Mouse (Mus musculus) kidney, postnatal 0 days (tissue): ENCODE data around the gene Ntrk2. TPM values are rescaled to one million over a fixed set of nuclear protein-coding genes. Genes with fewer than 3 reads are reported as not detected.

ENCODE experiments used
- ATAC-seq: fragments of 200-750 bp; cut with Nextera tagmentation; replicated peaks from 2 replicates; pipeline ENCODE4 v1.8.0; 2017; ENCODE audit warnings: low read depth, moderate number of reproducible peaks, moderate TSS enrichment, moderate library complexity; ENCODE audit not compliant: low FRiP score
- DNase-seq: peaks from one replicate; pipeline ENCODE4 v3.0.0-alpha.2; 2016; ENCODE audit warnings: low spot score
- H3K27ac ChIP-seq: fragments of 300-500 bp; sonication (generic); 2 replicates; pipeline ENCODE4 v1.5.1; 2014; ENCODE audit warnings: mild to moderate bottlenecking
- H3K27me3 ChIP-seq: fragments of 300-500 bp; sonication (generic); 2 replicates; pipeline ENCODE4 v1.6.1; 2014; ENCODE audit warnings: low read length, mixed read lengths; ENCODE audit not compliant: insufficient read depth
- H3K36me3 ChIP-seq: fragments of 300-500 bp; sonication (generic); 2 replicates; pipeline ENCODE4 v1.6.1; 2014; ENCODE audit warnings: low read length, mixed read lengths; ENCODE audit not compliant: insufficient read depth
- H3K4me1 ChIP-seq: fragments of 300-500 bp; sonication (generic); replicated peaks from 2 replicates; pipeline ENCODE4 v1.6.1; 2014; ENCODE audit warnings: antibody characterized with exemption, low read length, mixed read lengths; ENCODE audit not compliant: insufficient read depth
- H3K4me2 ChIP-seq: fragments of 300-500 bp; sonication (generic); 2 replicates; pipeline ENCODE4 v1.6.1; 2014; ENCODE audit warnings: mild to moderate bottlenecking, low read length, moderate library complexity, mixed read lengths
- H3K4me3 ChIP-seq: fragments of 300-500 bp; sonication (generic); replicated peaks from 2 replicates; pipeline ENCODE4 v1.5.1; 2014; ENCODE audit warnings: low read depth, low read length
- H3K9ac ChIP-seq: fragments of 300-500 bp; sonication (generic); 2 replicates; pipeline ENCODE4 v1.6.1; 2014; ENCODE audit warnings: low read depth, low read length
- H3K9me3 ChIP-seq: fragments of 300-500 bp; sonication (generic); replicated peaks from 2 replicates; pipeline ENCODE4 v1.6.1; 2016; ENCODE audit warnings: low read length, inconsistent platforms, mixed read lengths
- CTCF ChIP-seq: IDR thresholded peaks from 2 replicates; pipeline ENCODE4 v1.5.1; 2016; ENCODE audit warnings: antibody characterized with exemption, low read depth, mild to moderate bottlenecking, moderate library complexity
- WGBS: fragments of 180-500 bp; shearing (Covaris S2); extraction: QIAGEN DNeasy Blood & Tissue Kit; methylation state at CpG from one replicate; pipeline ENCODE4 v1.1.7; 2014; 5-methylcytosine and 5-hydroxymethylcytosine counted together
- polyA plus RNA-seq: library from polyadenylated mRNA; unstranded; fragments of >200 nt; fragmentation: Nextera tagmentation; extraction: Ambion mirVana; gene quantifications from 2 replicates; pipeline ENCODE4 v1.2.1, GENCODE M21; 2015

The Ntrk2 gene
- polyA plus RNA-seq, 1 experiment from 2014 or later = 6.0 TPM

DNA sequence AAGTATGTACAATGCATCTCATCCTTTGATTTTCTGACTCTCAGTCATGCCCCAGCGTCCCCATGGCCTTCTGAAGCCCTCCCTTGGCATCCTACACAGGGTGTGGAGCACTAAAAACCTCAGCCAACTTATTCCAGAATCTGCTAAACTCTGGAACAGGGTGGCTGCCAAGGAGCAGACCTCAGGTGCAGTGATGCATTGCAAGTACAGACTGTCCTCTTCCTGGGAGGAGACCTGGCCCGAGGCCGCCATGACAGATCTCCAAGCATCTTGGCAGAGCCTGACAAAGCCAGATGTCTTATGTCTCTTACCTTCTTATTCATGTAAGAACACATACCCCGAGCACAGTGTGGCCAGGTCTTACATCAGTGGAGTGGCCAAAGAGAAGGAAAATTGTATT is 250.5 kb downstream of the Ntrk2 start:
- DNase-seq = no peak
- peaks cover 5% of the 10 kb centered on the region; the same call in 1 of the 2 replicates for H3K4me1 ChIP-seq
- WGBS = 60% methylated on average over 4 of the region's 4 CpGs
- ATAC-seq = no peak
- no peaks in the 10 kb centered on the region for H3K36me3 ChIP-seq
- no peak overlapping the region for H3K27ac ChIP-seq
- H3K27me3 ChIP-seq = no peaks in the 10 kb centered on the region
- no peaks in the 10 kb centered on the region for H3K9me3 ChIP-seq
- no peak for TF ChIP-seq CTCF
- H3K4me3 ChIP-seq = no peak overlapping the region
- no peak overlapping the region for H3K9ac ChIP-seq
- no peak overlapping the region for H3K4me2 ChIP-seq

GRCm38 (mm10) chr13:59057886-59058285 is 251.5 kb downstream of the Ntrk2 start:
- no peak for DNase-seq
- no peak overlapping the region for H3K4me2 ChIP-seq
- 67% methylated on average over 1 of the region's 1 CpGs for WGBS
- no peak for ATAC-seq
- no peak overlapping the region for H3K4me3 ChIP-seq
- TF ChIP-seq CTCF = no peak
- H3K27ac ChIP-seq = no peak overlapping the region
- no peak overlapping the region for H3K9ac ChIP-seq
- H3K36me3 ChIP-seq = no peaks in the 10 kb centered on the region
- no peaks in the 10 kb centered on the region for H3K27me3 ChIP-seq
- peaks cover 5% of the 10 kb centered on the region; the same call in 1 of the 2 replicates for H3K4me1 ChIP-seq
- H3K9me3 ChIP-seq = no peaks in the 10 kb centered on the region

DNA sequence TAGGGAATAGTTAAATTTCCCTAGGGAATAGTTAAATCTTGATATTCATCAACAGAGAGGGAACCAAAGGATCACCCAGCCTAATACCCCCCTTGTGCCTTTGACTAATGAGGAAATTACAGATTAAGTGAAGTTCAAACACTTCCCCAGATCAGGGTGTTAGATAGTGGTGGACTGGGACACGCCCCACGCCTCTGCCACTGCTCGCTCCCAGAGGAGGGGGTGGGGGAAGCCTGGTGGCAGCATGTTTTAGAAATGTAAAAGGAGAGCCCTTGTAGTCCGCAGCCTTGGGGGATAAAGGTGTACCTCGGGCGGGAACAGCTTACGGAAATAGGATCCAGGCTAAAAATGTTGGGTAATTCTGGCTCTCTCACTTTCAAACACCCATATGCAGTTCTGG is 252.7 kb downstream of the Ntrk2 start:
- Histone ChIP-seq H3K4me2 (no peak overlapping the region), H3K36me3 (no peaks in the 10 kb centered on the region), H3K9me3 (no peaks in the 10 kb centered on the region), H3K4me3 (no peak overlapping the region), H3K27me3 (no peaks in the 10 kb centered on the region), H3K27ac (no peak overlapping the region), H3K4me1 (peaks cover 5% of the 10 kb centered on the region; the same call in 1 of the 2 replicates), H3K9ac (no peak overlapping the region)
- no peak for ATAC-seq
- 11% methylated on average over 7 of the region's 7 CpGs for WGBS
- TF ChIP-seq CTCF = no peak
- no peak for DNase-seq

GRCm38 (mm10) chr13:59065677-59066076 is 259.3 kb downstream of the Ntrk2 start:
- DNase-seq (no peak), ATAC-seq (no peak)
- 80% methylated on average over 3 of the region's 3 CpGs for WGBS
- H3K36me3 ChIP-seq = no peaks in the 10 kb centered on the region
- no peak overlapping the region for H3K4me3 ChIP-seq
- no peak overlapping the region for H3K4me2 ChIP-seq
- no peaks in the 10 kb centered on the region for H3K27me3 ChIP-seq
- no peaks in the 10 kb centered on the region for H3K4me1 ChIP-seq
- H3K9me3 ChIP-seq = no peaks in the 10 kb centered on the region
- TF ChIP-seq CTCF = no peak
- H3K27ac ChIP-seq = no peak overlapping the region
- H3K9ac ChIP-seq = no peak overlapping the region

GRCm38 (mm10) chr13:59073635-59074256 is 267.4 kb downstream of the Ntrk2 start:
- H3K4me2 ChIP-seq = peak overlapping the region; percentile 14; the same call in 1 of the 2 replicates
- no peaks in the 10 kb centered on the region; the same call in 1 of the 2 replicates for H3K27me3 ChIP-seq
- H3K27ac ChIP-seq = no peak overlapping the region
- ATAC-seq = peak; percentile 65
- H3K36me3 ChIP-seq = no peaks in the 10 kb centered on the region
- no peaks in the 10 kb centered on the region for H3K4me1 ChIP-seq
- no peaks in the 10 kb centered on the region for H3K9me3 ChIP-seq
- 21% methylated on average over 26 of the region's 26 CpGs for WGBS
- TF ChIP-seq CTCF = peak; percentile 90
- DNase-seq = peak; percentile 91
- H3K9ac ChIP-seq = no peak overlapping the region
- H3K4me3 ChIP-seq = no peak overlapping the region

DNA sequence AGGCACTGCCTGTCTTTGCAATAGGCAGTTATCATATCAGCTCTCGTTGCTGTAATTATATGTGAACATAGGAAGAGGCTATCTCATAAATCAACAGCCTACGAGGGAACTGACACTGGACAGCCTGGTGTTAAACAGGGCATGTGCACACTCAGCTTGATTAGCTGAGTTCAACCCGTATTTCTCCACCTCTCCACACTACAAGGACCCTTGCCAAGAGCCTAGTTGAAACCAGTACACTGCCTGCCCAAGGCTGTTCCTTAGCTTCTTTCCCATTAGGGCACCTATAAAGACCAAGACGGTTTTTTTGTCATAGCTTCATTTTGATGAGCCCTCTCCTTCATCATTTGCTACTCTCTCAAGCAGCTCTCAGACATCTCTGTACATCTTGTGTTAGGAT is 270.1 kb downstream of the Ntrk2 start:
- H3K9ac ChIP-seq = no peak overlapping the region
- H3K9me3 ChIP-seq = no peaks in the 10 kb centered on the region
- H3K4me1 ChIP-seq = no peaks in the 10 kb centered on the region
- H3K4me2 ChIP-seq = no peak overlapping the region
- 40% methylated on average over 4 of the region's 4 CpGs for WGBS
- H3K27ac ChIP-seq = no peak overlapping the region
- DNase-seq (no peak), ATAC-seq (no peak)
- H3K27me3 ChIP-seq = no peaks in the 10 kb centered on the region; the same call in 1 of the 2 replicates
- no peak for TF ChIP-seq CTCF
- no peaks in the 10 kb centered on the region for H3K36me3 ChIP-seq
- no peak overlapping the region for H3K4me3 ChIP-seq
